Mouse (Mus musculus) urinary bladder, adult 2 months (tissue): ENCODE data around the gene Gnptg. TPM values are rescaled to one million over a fixed set of nuclear protein-coding genes. Genes with fewer than 3 reads are reported as not detected.

Source experiments
- DNase-seq: peaks from one replicate; pipeline ENCODE4 v3.0.0; 2022; ENCODE audit warnings: low spot score
- polyA plus RNA-seq: library from polyadenylated mRNA; depleted of rRNA; stranded (reverse); fragments of >200 nt; gene quantifications from 2 replicates; pipeline ENCODE4 v1.2.3, GENCODE M21; 2012; rRNA removed

Gnptg gene
- polyA plus RNA-seq: 43.2 and 48.8 TPM in 2 replicates

GRCm38 (mm10) chr17:25239695-25240636 is at the start of gene Gnptg, which contains the start of gene Tsr3:
Gene Gnptg (minus strand): TSS chr17:25240124.
Gene Tsr3 (plus strand): TSS chr17:25240170.
- peak; percentile 65 for DNase-seq

DNA sequence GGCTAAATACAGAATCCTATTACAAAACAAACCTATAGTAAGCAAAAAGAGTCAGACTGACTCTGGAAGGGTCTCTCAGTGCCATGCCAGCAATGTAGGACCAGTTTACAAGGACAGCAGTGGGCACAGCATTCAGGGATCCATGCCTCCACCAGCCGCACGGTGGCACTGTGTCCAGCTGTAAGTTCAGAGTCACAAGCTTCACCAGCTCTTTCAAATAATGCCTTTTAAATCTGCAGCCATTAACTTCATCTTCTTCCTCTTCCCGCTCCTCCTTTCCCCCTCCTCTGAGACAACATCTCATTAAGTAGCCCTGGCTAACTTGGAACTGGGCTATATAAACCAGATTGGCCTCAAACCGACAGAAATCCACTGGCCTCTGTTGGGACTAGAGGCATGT is 48.9 kb upstream of the Gnptg start:
- DNase-seq: no peak

DNA sequence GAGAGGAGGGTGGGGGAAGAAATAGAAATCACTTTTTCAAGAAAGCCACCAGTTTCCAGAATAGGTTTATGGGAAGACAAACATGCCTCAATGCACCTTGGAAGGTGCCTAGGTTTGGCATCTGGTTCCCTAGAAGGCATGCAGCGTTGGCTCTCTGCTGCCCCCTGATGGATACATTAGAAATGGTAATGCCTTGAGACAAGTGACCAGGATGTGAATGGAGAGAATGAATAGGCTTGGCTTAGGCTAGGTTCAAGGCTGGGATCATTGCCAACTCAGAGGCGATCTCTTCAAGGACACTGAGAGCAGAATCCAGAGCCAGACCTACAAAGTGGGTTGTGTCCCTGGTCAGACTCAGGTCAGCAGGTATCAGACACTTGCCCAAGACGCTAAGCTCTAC is 45.1 kb upstream of the Gnptg start:
- DNase-seq: no peak

- DNase-seq: no peak
These were observed 42.2 kb upstream of the Gnptg start for GRCm38 (mm10) chr17:25282133-25282532.

- no peak for DNase-seq
These were observed 35.9 kb upstream of the Gnptg start for GRCm38 (mm10) chr17:25275833-25276232.

- DNase-seq: no peak
These were observed 34.8 kb upstream of the Gnptg start, which contains the start of gene Ube2i for GRCm38 (mm10) chr17:25274571-25275346. Gene Ube2i (minus strand): TSS chr17:25274622.

DNA sequence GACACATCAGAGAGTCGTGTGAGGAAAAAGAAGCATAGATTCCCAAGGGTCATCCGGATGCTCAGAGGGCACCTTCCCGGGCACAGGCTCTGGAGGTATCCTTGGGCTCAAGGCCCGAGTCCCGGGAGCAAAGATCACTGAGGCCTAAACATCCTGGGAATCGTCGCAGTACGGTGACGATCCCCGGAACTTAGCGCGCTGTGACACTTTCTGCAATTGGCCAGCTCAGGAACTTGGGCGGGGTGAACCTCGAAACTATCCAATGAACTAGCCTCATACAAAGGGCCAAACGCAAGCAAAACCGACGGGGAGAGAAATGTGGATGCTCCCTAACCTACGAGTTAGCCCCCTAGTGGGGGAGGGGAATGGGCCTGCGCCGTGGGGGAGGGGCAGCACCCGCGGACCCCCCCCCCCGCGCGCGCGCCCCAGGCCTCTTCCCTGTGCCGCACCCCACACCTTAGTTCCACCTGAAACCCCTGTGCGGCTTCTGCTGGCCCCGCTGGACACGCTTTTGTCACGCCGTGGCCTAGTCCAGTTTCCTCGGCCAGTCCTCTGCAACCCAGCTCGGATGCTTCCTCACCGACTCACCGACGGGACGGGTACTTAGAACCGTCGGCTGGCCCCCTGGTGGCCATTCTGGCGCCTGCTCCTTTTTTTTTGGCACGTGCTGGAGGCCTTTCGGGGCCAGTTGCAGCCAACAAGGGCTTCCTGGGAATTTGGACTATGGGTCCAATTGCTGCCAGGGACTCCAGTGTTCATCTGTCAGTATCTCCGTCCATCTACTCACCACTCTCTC is 34.0 kb upstream of the Gnptg start:
- DNase-seq: peak; percentile 91

DNA sequence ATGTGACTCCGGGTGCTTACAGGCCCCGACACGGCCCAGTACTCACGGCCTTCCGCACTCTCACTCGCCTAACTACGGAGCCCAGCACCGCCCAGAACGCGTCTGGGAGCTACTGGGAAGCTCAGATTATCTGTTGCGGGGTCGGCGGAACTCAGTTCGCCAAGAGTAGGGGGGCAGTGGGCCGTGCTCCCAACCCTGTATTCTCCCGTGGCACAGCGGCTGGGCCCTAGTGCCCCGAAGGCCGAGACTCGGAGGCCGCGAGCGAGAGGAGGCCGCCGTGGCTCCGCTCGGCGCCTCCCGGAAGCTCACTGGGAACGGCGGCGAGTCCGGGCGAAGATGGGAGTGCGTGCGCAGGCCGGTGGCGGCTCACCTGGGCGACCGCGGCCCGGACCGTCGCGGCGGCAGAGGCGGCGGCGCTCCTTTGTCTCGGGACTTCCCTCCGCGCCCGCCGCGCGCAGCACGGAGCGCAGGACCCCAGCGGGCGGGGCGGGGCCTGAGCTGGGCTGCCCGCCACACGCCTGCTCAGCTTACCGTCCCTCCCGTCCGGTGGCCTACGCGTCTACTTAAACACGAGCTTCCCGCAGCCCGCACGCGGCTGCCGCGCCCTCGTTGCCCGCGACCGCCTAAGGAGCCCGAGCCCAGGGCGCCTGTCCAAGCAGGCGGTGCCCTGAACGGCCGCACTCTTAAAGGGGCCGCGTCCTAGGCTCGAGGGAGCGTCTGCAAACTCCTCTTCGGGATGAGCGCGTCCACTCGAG is 33.2 kb upstream of the Gnptg start:
- DNase-seq: peak; percentile 94

GRCm38 (mm10) chr17:25272326-25272725 is 32.4 kb upstream of the Gnptg start:
- no peak for DNase-seq

- no peak for DNase-seq
These were observed 30.9 kb upstream of the Gnptg start for GRCm38 (mm10) chr17:25270795-25271335.

GRCm38 (mm10) chr17:25264453-25264852 is 24.5 kb upstream of the Gnptg start:
- no peak for DNase-seq

DNA sequence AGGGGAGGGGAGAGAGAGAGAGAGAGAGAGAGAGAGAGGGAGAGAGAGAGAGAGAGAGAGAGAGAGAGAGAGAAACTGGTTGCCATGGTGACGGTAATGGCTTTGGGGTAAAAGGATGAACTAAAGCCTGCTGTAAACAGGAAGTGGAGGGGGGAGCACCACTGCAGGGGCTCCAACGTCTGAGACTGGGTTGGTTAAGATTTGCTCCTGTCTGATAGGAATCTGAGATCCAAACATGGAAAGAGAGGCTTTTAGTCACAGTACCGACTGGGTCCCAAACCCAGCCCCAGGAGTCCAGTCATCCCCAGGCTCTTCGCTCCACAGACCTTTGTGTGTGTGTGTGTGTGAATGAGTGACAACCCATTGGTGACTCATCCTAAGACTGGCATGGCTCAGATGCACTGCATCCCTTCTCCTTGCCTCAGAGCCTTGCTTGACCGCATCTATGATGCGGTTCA is 17.9 kb upstream of the Gnptg start:
- no peak for DNase-seq

DNA sequence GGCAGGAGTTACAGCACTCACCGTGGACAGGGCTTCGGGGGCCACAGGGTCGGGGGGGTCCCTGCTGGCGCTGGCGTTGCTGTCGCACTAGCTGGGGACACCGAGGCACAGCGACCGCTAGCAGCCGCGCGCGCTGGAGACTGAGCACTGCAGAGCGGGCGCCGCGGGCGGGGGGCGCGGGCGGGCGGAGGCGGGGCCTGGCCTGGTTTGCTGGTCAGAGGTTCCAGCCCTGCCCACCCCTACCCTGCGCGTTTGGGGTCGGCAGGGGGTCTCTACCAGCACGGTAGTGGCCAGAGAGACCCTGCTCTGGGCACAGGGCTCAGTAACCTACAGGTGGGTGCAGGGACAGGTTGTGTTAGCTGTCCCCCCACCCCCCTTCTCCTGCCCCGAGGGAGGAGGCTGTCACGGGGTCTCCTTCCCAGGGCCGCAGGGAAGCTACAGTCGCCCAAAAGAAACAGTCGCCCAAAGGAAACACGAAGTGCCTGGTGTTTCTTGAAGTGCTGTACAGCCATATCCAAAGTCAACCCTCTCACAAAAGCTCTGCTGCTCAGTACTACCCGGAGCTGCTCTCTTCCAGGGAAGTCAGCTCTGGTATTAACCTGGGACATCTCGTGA is 16.3 kb upstream of the Gnptg start, which contains the start of gene Baiap3:
Baiap3 (minus strand) TSS at position 225 of the 615 bp plus-strand sequence.
- DNase-seq: no peak

- no peak for DNase-seq
These were observed 15.2 kb upstream of the Gnptg start for GRCm38 (mm10) chr17:25255110-25255509.

GRCm38 (mm10) chr17:25253760-25254159 is 13.8 kb upstream of the Gnptg start:
- DNase-seq: no peak

DNA sequence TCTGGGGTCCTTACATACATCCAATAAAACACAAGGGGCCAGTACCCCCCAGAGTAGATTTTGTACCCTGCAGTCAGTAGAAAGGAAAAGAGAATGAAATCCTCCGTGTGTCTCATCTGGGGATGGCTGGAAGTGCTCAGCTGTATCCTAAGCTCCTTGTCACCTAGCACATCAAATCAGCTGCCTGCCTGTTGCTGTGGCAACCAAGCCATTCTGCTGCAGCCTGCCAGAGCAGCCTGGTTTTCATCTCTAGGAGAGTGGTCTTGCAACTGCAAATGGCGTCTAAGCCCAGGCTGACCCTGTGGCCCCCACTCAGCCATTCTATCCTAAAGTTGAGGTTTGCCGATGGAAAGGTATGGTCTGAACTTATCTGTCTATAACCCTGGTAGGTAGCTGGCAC is 12.7 kb upstream of the Gnptg start:
- DNase-seq: no peak

DNA sequence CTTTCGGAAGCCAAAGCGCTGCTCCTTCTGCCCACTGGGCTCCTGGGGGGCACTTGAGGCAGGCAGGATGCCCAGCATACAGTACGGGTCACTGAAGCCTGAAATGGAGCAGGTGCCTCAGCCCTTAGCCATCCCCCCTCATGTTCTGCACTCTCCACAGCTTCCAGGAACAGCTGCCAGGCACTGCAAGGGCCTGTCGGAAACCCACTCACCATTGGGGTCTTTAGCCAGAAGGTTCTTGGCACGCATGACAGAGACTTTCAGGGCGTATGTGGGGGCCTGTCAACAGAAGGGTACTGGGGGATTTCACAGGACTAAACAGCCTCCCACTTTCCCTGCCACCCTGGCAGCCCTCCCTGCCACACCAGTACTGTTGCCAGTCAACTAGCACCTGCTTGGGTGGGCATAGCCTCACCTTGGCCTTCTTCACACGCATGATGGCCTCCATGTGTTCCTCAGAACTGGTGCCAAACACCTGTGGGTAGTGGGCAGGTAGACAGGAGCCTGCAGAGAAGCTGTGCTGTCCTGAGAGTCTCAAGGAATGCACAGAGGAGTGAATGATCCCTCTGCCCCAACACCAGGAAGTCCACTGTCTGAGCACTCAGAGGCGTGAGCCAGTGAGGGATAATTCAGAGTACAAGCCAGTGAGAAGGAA is 10.4 kb upstream of the Gnptg start:
- no peak for DNase-seq

DNA sequence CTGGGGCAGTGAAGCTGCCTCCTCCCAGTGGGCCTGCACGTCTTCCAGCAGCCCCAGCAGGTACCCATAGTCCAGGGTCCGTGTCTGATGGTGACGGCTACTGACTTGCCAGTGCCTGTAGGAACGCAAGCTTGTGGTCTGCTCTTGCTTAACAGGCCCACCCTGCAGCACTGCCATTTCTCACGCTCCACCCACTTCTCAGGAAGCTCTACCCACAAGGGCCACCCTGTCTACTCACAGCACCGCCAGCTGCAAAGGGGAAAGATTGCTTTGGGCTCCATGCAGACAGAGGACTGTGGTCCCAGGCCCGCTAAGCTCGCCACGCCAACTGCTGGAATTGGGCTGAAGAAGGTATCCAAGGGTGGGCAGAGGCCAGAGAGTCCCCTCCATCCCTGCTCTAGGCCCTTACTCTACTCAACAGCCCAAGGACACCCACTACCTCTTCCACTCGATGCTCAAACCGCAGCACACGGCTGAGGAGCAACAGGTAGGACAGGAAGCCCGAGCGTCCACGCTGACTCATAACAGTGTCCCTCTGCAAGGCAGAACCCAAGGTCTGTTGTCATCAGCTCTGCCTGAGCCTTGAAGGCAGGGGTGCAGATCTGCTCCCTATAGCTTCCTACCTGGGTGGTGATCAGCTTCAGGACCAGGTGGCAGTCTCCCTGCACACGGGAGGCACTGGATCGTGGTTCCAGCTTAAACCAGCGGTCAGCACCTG is 8.3 kb upstream of the Gnptg start:
- no peak for DNase-seq

- peak; percentile 59 for DNase-seq
These were observed 4.3 kb upstream of the Gnptg start for GRCm38 (mm10) chr17:25244239-25244638.
